Mouse (Mus musculus) retina, embryonic 14.5 days (tissue): Measurements from ENCODE around the gene Arfgap2.

Experiments used
- DNase-seq: peaks from one replicate; pipeline ENCODE4 v3.0.0-alpha.2; 2015; ENCODE audit warnings: low spot score

Gene Arfgap2

GRCm38 (mm10) chr2:91308680-91309079 lies 43.9 kb downstream of the Arfgap2 start:
- no peak for DNase-seq

GRCm38 (mm10) chr2:91309546-91309945 lies 44.8 kb downstream of the Arfgap2 start:
- DNase-seq, result no peak

- DNase-seq, result no peak
Measured at GRCm38 (mm10) chr2:91312578-91313311, 48.0 kb downstream of the Arfgap2 start.

- no peak for DNase-seq
Measured at GRCm38 (mm10) chr2:91314184-91314583, 49.4 kb downstream of the Arfgap2 start.

- DNase-seq, result no peak
Measured at GRCm38 (mm10) chr2:91320559-91321529, 56.1 kb downstream of the Arfgap2 start.

GRCm38 (mm10) chr2:91321923-91322322 lies 57.1 kb downstream of the Arfgap2 start:
- no peak for DNase-seq

- no peak for DNase-seq
Measured at GRCm38 (mm10) chr2:91322490-91322889, 57.7 kb downstream of the Arfgap2 start.

- DNase-seq, result no peak
Measured at GRCm38 (mm10) chr2:91324346-91324745, 59.6 kb downstream of the Arfgap2 start.

- peak; percentile 56 for DNase-seq
Measured at GRCm38 (mm10) chr2:91324761-91325421, 60.1 kb downstream of the Arfgap2 start.
